Mouse (Mus musculus) C2C12 (cell line): ENCODE data around the gene Slc9a3r1. TPM values are rescaled to one million over a fixed set of nuclear protein-coding genes. Genes with fewer than 3 reads are reported as not detected.
A peak's percentile ranks its signal among the peaks of the same experiment; 100 is the strongest.

ENCODE experiments used
- H3K27me3 ChIP-seq: one replicate; pipeline ENCODE4 v1.6.1; 2011; ENCODE audit not compliant: control insufficient read depth, insufficient read depth, insufficient read length
- H3K36me3 ChIP-seq: one replicate; pipeline ENCODE4 v1.6.1; 2011; ENCODE audit not compliant: control insufficient read depth, insufficient read depth
- H3K4me3 ChIP-seq: one replicate; pipeline ENCODE4 v1.5.1; 2011; ENCODE audit warnings: mild to moderate bottlenecking, control low read depth; ENCODE audit not compliant: poor library complexity, insufficient read depth, severe bottlenecking
- H3K79me2 ChIP-seq: one replicate; pipeline ENCODE4 v1.6.1; 2011; ENCODE audit not compliant: control insufficient read depth, insufficient read depth
- H3K79me3 ChIP-seq: one replicate; pipeline ENCODE4 v1.6.1; 2011; ENCODE audit warnings: low read depth, control low read depth
- H3ac ChIP-seq: one replicate; pipeline ENCODE3; 2011; ENCODE audit warnings: low read depth; ENCODE audit not compliant: control insufficient read depth, insufficient read length
- CEBPB ChIP-seq: IDR thresholded peaks from one replicate; pipeline ENCODE4 v1.6.1; 2011; ENCODE audit warnings: low read depth, mild to moderate bottlenecking, control low read depth, moderate library complexity
- CTCF ChIP-seq: IDR thresholded peaks from one replicate; pipeline ENCODE4 v1.5.1; 2011; ENCODE audit not compliant: control insufficient read depth, insufficient read depth, insufficient read length
- FOSL1 ChIP-seq: IDR thresholded peaks from one replicate; pipeline ENCODE4 v1.8.0; 2011; ENCODE audit warnings: mild to moderate bottlenecking, low read length; ENCODE audit not compliant: poor library complexity, insufficient read depth, severe bottlenecking
- MAX ChIP-seq: IDR thresholded peaks from one replicate; pipeline ENCODE4 v1.6.1; 2011; ENCODE audit warnings: mild to moderate bottlenecking, control low read depth
- MYOD1 ChIP-seq: IDR thresholded peaks from one replicate; pipeline ENCODE4 v1.6.1; 2011; ENCODE audit warnings: low read depth; ENCODE audit not compliant: control insufficient read depth, insufficient read length
- MYOG ChIP-seq: IDR thresholded peaks from one replicate; pipeline ENCODE4 v1.6.1; 2011; ENCODE audit not compliant: control insufficient read depth, insufficient read length; ENCODE audit errors: extremely low read depth
- USF1 ChIP-seq: IDR thresholded peaks from one replicate; pipeline ENCODE4 v1.6.1; 2011; ENCODE audit warnings: low read depth, mild to moderate bottlenecking, control low read depth, moderate library complexity
- polyA plus RNA-seq: library from polyadenylated mRNA; unstranded; fragments of >200 nt; fragmentation: generic; extraction: Trizol; gene quantifications from one replicate; pipeline ENCODE4 v1.2.1, GENCODE M21; 2012; ENCODE audit warnings: missing spikeins

Slc9a3r1 gene
- polyA plus RNA-seq, 1 experiment: 19.1 TPM

- Histone ChIP-seq H3K79me2 (no peaks in the 10 kb centered on the region), H3ac (no peak overlapping the region), H3K27me3 (no peaks in the 10 kb centered on the region), H3K36me3 (no peaks in the 10 kb centered on the region), H3K4me3 (no peak overlapping the region), H3K79me3 (no peaks in the 10 kb centered on the region)
- TF ChIP-seq MAX: no peak
- TF ChIP-seq FOSL1: no peak
- TF ChIP-seq CEBPB: no peak
- no peak for TF ChIP-seq MYOG
- TF ChIP-seq MYOD1: no peak
- no peak for TF ChIP-seq USF1
- no peak for TF ChIP-seq CTCF
Measured at GRCm38 (mm10) chr11:115215123-115215522, 52.0 kb downstream of the Slc9a3r1 start.

- H3K36me3 ChIP-seq: no peaks in the 10 kb centered on the region
- H3K79me2 ChIP-seq: no peaks in the 10 kb centered on the region
- no peaks in the 10 kb centered on the region for H3K79me3 ChIP-seq
- no peak overlapping the region for H3ac ChIP-seq
- no peak overlapping the region for H3K4me3 ChIP-seq
- no peaks in the 10 kb centered on the region for H3K27me3 ChIP-seq
- no peak for TF ChIP-seq MAX
- TF ChIP-seq FOSL1: no peak
- no peak for TF ChIP-seq USF1
- no peak for TF ChIP-seq CTCF
- TF ChIP-seq MYOD1: no peak
- TF ChIP-seq MYOG: no peak
- no peak for TF ChIP-seq CEBPB
Measured at GRCm38 (mm10) chr11:115217439-115218410, 54.6 kb downstream of the Slc9a3r1 start.

- Histone ChIP-seq H3K4me3 (no peak overlapping the region), H3K27me3 (no peaks in the 10 kb centered on the region), H3K79me3 (no peaks in the 10 kb centered on the region), H3ac (no peak overlapping the region), H3K79me2 (no peaks in the 10 kb centered on the region), H3K36me3 (no peaks in the 10 kb centered on the region)
- TF ChIP-seq MYOD1: peak; percentile 61
- TF ChIP-seq CTCF: no peak
- TF ChIP-seq FOSL1: no peak
- peak; percentile 45 for TF ChIP-seq CEBPB
- TF ChIP-seq USF1: peak; percentile 61
- no peak for TF ChIP-seq MYOG
Measured at GRCm38 (mm10) chr11:115219263-115219662, 56.1 kb downstream of the Slc9a3r1 start.

GRCm38 (mm10) chr11:115219685-115220084, 56.5 kb downstream of the Slc9a3r1 start:
- Histone ChIP-seq H3K79me2 (no peaks in the 10 kb centered on the region), H3ac (no peak overlapping the region), H3K36me3 (no peaks in the 10 kb centered on the region), H3K79me3 (no peaks in the 10 kb centered on the region), H3K27me3 (no peaks in the 10 kb centered on the region), H3K4me3 (no peak overlapping the region)
- TF ChIP-seq CEBPB (no peak), USF1 (no peak), MYOD1 (no peak), MAX (no peak)

GRCm38 (mm10) chr11:115222077-115222476, 58.9 kb downstream of the Slc9a3r1 start:
- H3K4me3 ChIP-seq: no peak overlapping the region
- no peak overlapping the region for H3ac ChIP-seq
- H3K27me3 ChIP-seq: no peaks in the 10 kb centered on the region
- TF ChIP-seq MYOG: no peak
- TF ChIP-seq CEBPB: no peak
- TF ChIP-seq USF1: no peak
- TF ChIP-seq MAX: no peak
- TF ChIP-seq MYOD1: no peak
- TF ChIP-seq FOSL1: no peak
- TF ChIP-seq CTCF: no peak
- H3K79me3 ChIP-seq: no peaks in the 10 kb centered on the region
- no peaks in the 10 kb centered on the region for H3K79me2 ChIP-seq
- no peaks in the 10 kb centered on the region for H3K36me3 ChIP-seq

- H3K79me2 ChIP-seq: no peaks in the 10 kb centered on the region
- H3K27me3 ChIP-seq: no peaks in the 10 kb centered on the region
- no peak overlapping the region for H3K4me3 ChIP-seq
- H3ac ChIP-seq: no peak overlapping the region
- H3K36me3 ChIP-seq: no peaks in the 10 kb centered on the region
- no peaks in the 10 kb centered on the region for H3K79me3 ChIP-seq
- TF ChIP-seq USF1 (no peak), MYOD1 (no peak), MAX (no peak), FOSL1 (no peak), CEBPB (no peak), CTCF (no peak), MYOG (no peak)
Measured at GRCm38 (mm10) chr11:115222570-115222969, 59.4 kb downstream of the Slc9a3r1 start.
